Mouse (Mus musculus) ovary, adult 18-20 months (tissue): ENCODE results near the gene Syne2.
"Not testable (repeated sequence)": the region's sequence is repeated elsewhere in the genome, so short reads cannot be mapped to it uniquely, and the experiment has no call there.

Experiments
- DNase-seq: peaks from one replicate; pipeline ENCODE4 v3.0.0; 2022; ENCODE audit warnings: low spot score, mixed read lengths

Syne2 gene

GRCm38 (mm10) chr12:75817959-75818452, at the start of gene Syne2:
Syne2 (plus strand) TSS chr12:75818134.
- DNase-seq, result peak; percentile 82

- DNase-seq, result no peak
These were observed 46.5 kb upstream of the Syne2 start for GRCm38 (mm10) chr12:75771410-75771809.

GRCm38 (mm10) chr12:75772424-75773034, 45.4 kb upstream of the Syne2 start:
- no peak for DNase-seq

GRCm38 (mm10) chr12:75781445-75781844, 36.5 kb upstream of the Syne2 start:
- DNase-seq, result no peak

- no peak for DNase-seq
These were observed 35.9 kb upstream of the Syne2 start for GRCm38 (mm10) chr12:75781995-75782394.

- DNase-seq, result no peak
These were observed 33.6 kb upstream of the Syne2 start for GRCm38 (mm10) chr12:75784271-75784751.

- not testable (repeated sequence) for DNase-seq
These were observed 31.3 kb upstream of the Syne2 start for GRCm38 (mm10) chr12:75786681-75787080.

- DNase-seq, result no peak
These were observed 28.5 kb upstream of the Syne2 start for GRCm38 (mm10) chr12:75789451-75789850.

- no peak for DNase-seq
These were observed 23.4 kb upstream of the Syne2 start for GRCm38 (mm10) chr12:75794527-75794926.

- no peak for DNase-seq
These were observed 21.4 kb upstream of the Syne2 start for GRCm38 (mm10) chr12:75796510-75796909.

- DNase-seq, result no peak
These were observed 11.7 kb upstream of the Syne2 start for GRCm38 (mm10) chr12:75806281-75806680.

GRCm38 (mm10) chr12:75813766-75814165, 4.2 kb upstream of the Syne2 start:
- no peak for DNase-seq

GRCm38 (mm10) chr12:75814551-75814950, 3.4 kb upstream of the Syne2 start:
- DNase-seq, result no peak

- no peak for DNase-seq
These were observed 715 bp upstream of the Syne2 start for GRCm38 (mm10) chr12:75816981-75817856.

- peak; percentile 74 for DNase-seq
These were observed 810 bp downstream of the Syne2 start for GRCm38 (mm10) chr12:75818453-75819434.

- no peak for DNase-seq
These were observed 1.5 kb downstream of the Syne2 start for GRCm38 (mm10) chr12:75819481-75819880.

GRCm38 (mm10) chr12:75820216-75820615, 2.3 kb downstream of the Syne2 start:
- DNase-seq, result no peak

- no peak for DNase-seq
These were observed 4.2 kb downstream of the Syne2 start for GRCm38 (mm10) chr12:75822122-75822521.

- no peak for DNase-seq
These were observed 5.5 kb downstream of the Syne2 start for GRCm38 (mm10) chr12:75823475-75823874.

- no peak for DNase-seq
These were observed 7.5 kb downstream of the Syne2 start for GRCm38 (mm10) chr12:75825458-75825857.

GRCm38 (mm10) chr12:75826699-75827353, 8.9 kb downstream of the Syne2 start:
- DNase-seq, result no peak
